Mouse (Mus musculus): ENCODE results near the gene Spag17. TPM values are rescaled to one million over a fixed set of nuclear protein-coding genes. Genes with fewer than 3 reads are reported as not detected.
A peak's percentile ranks its signal among the peaks of the same experiment; 100 is the strongest.

The Spag17 gene
- 0.36 and 0.46 TPM in 2 replicates for polyA plus RNA-seq (2015; fragmentation: Nextera tagmentation; extraction: Ambion mirVana)

- H3K27ac ChIP-seq (ENCODE audit: low read depth), result no peak within 1 kb of the TSS
- H3K4me3 ChIP-seq (ENCODE audit: low read depth, low read length), result no peak within 1 kb of the TSS
- peak; percentile 38 for DNase-seq
- no peaks in the 10 kb centered on the region for H3K4me1 ChIP-seq (ENCODE audit: insufficient read depth)
- WGBS (ENCODE audit: insufficient replicate concordance), result 20% methylated on average over 16 of the region's 16 CpGs
- H3K4me2 ChIP-seq (ENCODE audit: low read depth, low read length), result peak within 1 kb of the TSS; percentile 23; the same call in 1 of the 2 replicates
- no peaks in the 10 kb centered on the region for H3K9me3 ChIP-seq (ENCODE audit: low read length)
- H3K9ac ChIP-seq (replicated peaks), result no peak within 1 kb of the TSS
- ATAC-seq, result 0 out of 2 replicates have a peak, but pooled peaks have one; percentile 44
- no peaks in the 10 kb centered on the region for H3K27me3 ChIP-seq (ENCODE audit: insufficient read depth, low read length)
- no peak for TF ChIP-seq CTCF (IDR thresholded peaks at IDR 0.05; ENCODE audit: low read depth)
- TF ChIP-seq EP300 (IDR thresholded peaks at IDR 0.05; ENCODE audit: low read depth), result no peak
- H3K36me3 ChIP-seq (replicated peaks; ENCODE audit: insufficient read depth, low read length), result no peaks in the 10 kb centered on the region
Observed at GRCm38 (mm10) chr3:99885187-99885811, at the start of gene Spag17. Gene Spag17 (plus strand): TSS chr3:99885406.

DNA sequence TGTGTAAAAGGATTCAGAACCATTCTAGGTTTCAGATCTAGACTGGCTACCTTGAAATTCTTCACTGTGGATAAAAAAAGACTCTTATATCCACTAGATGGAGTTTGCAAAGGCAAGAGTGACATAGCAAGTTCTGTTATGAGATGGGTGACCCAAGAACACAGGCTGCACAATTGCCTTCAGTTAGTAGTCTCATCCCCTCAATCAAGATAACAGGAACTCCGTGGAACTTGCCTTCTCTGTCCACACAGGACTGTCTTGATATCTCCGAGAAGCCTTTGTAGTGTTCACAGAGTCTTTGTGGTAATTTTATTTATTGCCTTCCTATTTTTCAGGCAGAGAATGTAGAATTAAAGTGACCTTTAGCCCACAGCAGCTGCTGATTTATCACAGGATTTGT, 42.9 kb upstream of the Spag17 start:
- DNase-seq (no peak), ATAC-seq (no peak)
- no peak for TF ChIP-seq CTCF (IDR thresholded peaks at IDR 0.05; ENCODE audit: low read depth)
- TF ChIP-seq EP300 (IDR thresholded peaks at IDR 0.05; ENCODE audit: low read depth), result no peak
- 56% methylated on average over 2 of the region's 2 CpGs for WGBS (ENCODE audit: insufficient replicate concordance)
- no peaks in the 10 kb centered on the region for H3K36me3 ChIP-seq (replicated peaks; ENCODE audit: insufficient read depth, low read length)
- no peaks in the 10 kb centered on the region for H3K27me3 ChIP-seq (ENCODE audit: insufficient read depth, low read length)
- H3K27ac ChIP-seq (ENCODE audit: low read depth), result no peak overlapping the region
- no peaks in the 10 kb centered on the region for H3K4me1 ChIP-seq (ENCODE audit: insufficient read depth)
- H3K4me3 ChIP-seq (ENCODE audit: low read depth, low read length), result no peak overlapping the region
- no peak overlapping the region for H3K9ac ChIP-seq (replicated peaks)
- H3K9me3 ChIP-seq (ENCODE audit: low read length), result no peaks in the 10 kb centered on the region
- H3K4me2 ChIP-seq (ENCODE audit: low read depth, low read length), result no peak overlapping the region

- WGBS (ENCODE audit: insufficient replicate concordance), result 65% methylated on average over 3 of the region's 3 CpGs
- ATAC-seq (no peak), DNase-seq (no peak)
- Histone ChIP-seq H3K9me3 (ENCODE audit: low read length) (no peaks in the 10 kb centered on the region), H3K4me2 (ENCODE audit: low read depth, low read length) (no peak overlapping the region), H3K36me3 (replicated peaks; ENCODE audit: insufficient read depth, low read length) (no peaks in the 10 kb centered on the region), H3K27me3 (ENCODE audit: insufficient read depth, low read length) (no peaks in the 10 kb centered on the region), H3K4me1 (ENCODE audit: insufficient read depth) (no peaks in the 10 kb centered on the region), H3K9ac (replicated peaks) (no peak overlapping the region), H3K4me3 (ENCODE audit: low read depth, low read length) (no peak overlapping the region), H3K27ac (ENCODE audit: low read depth) (no peak overlapping the region)
- no peak for TF ChIP-seq EP300 (IDR thresholded peaks at IDR 0.05; ENCODE audit: low read depth)
- no peak for TF ChIP-seq CTCF (IDR thresholded peaks at IDR 0.05; ENCODE audit: low read depth)
Observed at GRCm38 (mm10) chr3:99842808-99843207, 42.4 kb upstream of the Spag17 start.

DNA sequence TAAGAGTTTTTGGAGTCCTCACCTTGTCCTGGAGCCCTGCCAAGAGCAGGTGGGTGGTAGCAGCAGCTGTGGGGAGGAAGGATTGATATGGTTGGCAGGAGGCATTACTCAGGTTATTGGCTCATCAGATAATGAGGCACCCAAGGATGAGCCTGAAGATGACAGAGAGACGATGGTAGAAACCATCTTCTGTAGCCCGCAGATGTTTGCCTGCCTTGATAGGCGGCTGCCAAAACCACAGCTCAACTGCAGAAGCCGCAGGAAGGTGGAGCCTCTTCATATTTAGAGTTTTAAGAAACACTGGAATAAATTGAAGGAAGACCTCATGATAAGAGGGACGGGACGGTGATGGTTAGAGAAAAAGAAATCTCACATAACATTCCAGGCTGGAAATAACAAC, 42.0 kb upstream of the Spag17 start:
- Histone ChIP-seq H3K4me3 (ENCODE audit: low read depth, low read length) (no peak overlapping the region), H3K27me3 (ENCODE audit: insufficient read depth, low read length) (no peaks in the 10 kb centered on the region), H3K9me3 (ENCODE audit: low read length) (no peaks in the 10 kb centered on the region), H3K27ac (ENCODE audit: low read depth) (no peak overlapping the region), H3K9ac (replicated peaks) (no peak overlapping the region), H3K4me2 (ENCODE audit: low read depth, low read length) (no peak overlapping the region), H3K36me3 (replicated peaks; ENCODE audit: insufficient read depth, low read length) (no peaks in the 10 kb centered on the region), H3K4me1 (ENCODE audit: insufficient read depth) (no peaks in the 10 kb centered on the region)
- WGBS (ENCODE audit: insufficient replicate concordance), result 59% methylated on average over 6 of the region's 6 CpGs
- TF ChIP-seq EP300 (IDR thresholded peaks at IDR 0.05; ENCODE audit: low read depth) (no peak), CTCF (IDR thresholded peaks at IDR 0.05; ENCODE audit: low read depth) (no peak)
- no peak for ATAC-seq
- DNase-seq, result no peak

DNA sequence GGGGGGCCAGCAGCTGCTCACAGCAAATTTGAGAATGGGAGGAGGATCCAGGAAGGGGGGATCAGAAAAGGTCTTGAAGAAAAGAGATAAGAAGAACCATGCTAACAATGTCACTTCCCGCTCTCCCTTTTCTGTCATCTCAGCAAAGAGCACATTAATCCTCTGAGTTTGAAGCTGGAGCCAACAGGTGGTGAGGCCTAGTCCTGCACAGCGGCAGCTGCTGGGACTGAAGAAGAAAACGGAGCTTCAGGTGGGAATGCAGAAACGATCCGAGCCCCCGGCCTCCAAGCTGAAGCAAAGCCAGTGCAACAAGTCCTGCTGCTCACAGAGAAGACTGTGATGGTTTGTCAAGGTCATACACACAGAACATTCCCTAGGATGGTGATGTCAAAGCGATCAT, 34.3 kb upstream of the Spag17 start:
- Histone ChIP-seq H3K9ac (replicated peaks) (no peak overlapping the region), H3K4me3 (ENCODE audit: low read depth, low read length) (no peak overlapping the region), H3K4me2 (ENCODE audit: low read depth, low read length) (no peak overlapping the region), H3K36me3 (replicated peaks; ENCODE audit: insufficient read depth, low read length) (no peaks in the 10 kb centered on the region), H3K9me3 (ENCODE audit: low read length) (no peaks in the 10 kb centered on the region), H3K4me1 (ENCODE audit: insufficient read depth) (no peaks in the 10 kb centered on the region), H3K27ac (ENCODE audit: low read depth) (no peak overlapping the region), H3K27me3 (ENCODE audit: insufficient read depth, low read length) (no peaks in the 10 kb centered on the region)
- no peak for TF ChIP-seq CTCF (IDR thresholded peaks at IDR 0.05; ENCODE audit: low read depth)
- no peak for TF ChIP-seq EP300 (IDR thresholded peaks at IDR 0.05; ENCODE audit: low read depth)
- ATAC-seq, result no peak
- DNase-seq, result no peak
- 66% methylated on average over 7 of the region's 7 CpGs for WGBS (ENCODE audit: insufficient replicate concordance)

GRCm38 (mm10) chr3:99854595-99854994, 30.6 kb upstream of the Spag17 start:
- Histone ChIP-seq H3K9me3 (ENCODE audit: low read length) (no peaks in the 10 kb centered on the region), H3K4me3 (ENCODE audit: low read depth, low read length) (no peak overlapping the region), H3K4me2 (ENCODE audit: low read depth, low read length) (no peak overlapping the region), H3K27ac (ENCODE audit: low read depth) (no peak overlapping the region), H3K27me3 (ENCODE audit: insufficient read depth, low read length) (no peaks in the 10 kb centered on the region), H3K4me1 (ENCODE audit: insufficient read depth) (no peaks in the 10 kb centered on the region), H3K36me3 (replicated peaks; ENCODE audit: insufficient read depth, low read length) (no peaks in the 10 kb centered on the region), H3K9ac (replicated peaks) (no peak overlapping the region)
- TF ChIP-seq CTCF (IDR thresholded peaks at IDR 0.05; ENCODE audit: low read depth) (no peak), EP300 (IDR thresholded peaks at IDR 0.05; ENCODE audit: low read depth) (no peak)
- no peak for ATAC-seq
- DNase-seq, result no peak
- 76% methylated on average over 3 of the region's 3 CpGs for WGBS (ENCODE audit: insufficient replicate concordance)

Data from liver, postnatal 0 days (tissue).